Mouse (Mus musculus) G1E (cell line): ENCODE measurements around the gene Bcl11b. TPM values are rescaled to one million over a fixed set of nuclear protein-coding genes. Genes with fewer than 3 reads are reported as not detected.

Experiments
- ATAC-seq: 2 replicates; pipeline ENCODE4 v1.8.0; 2016; ENCODE audit warnings: mild to moderate bottlenecking; ENCODE audit not compliant: insufficient number of reproducible peaks, poor library complexity, low FRiP score, severe bottlenecking; ENCODE audit errors: extremely low read depth
- DNase-seq: peaks from one replicate; pipeline ENCODE4 v3.0.0; 2012; ENCODE audit warnings: low spot score
- H3K27me3 ChIP-seq: 2 replicates; pipeline ENCODE4 v1.6.1; 2012; ENCODE audit warnings: mild to moderate bottlenecking, low read length, inconsistent platforms; ENCODE audit not compliant: insufficient read depth
- H3K36me3 ChIP-seq: replicated peaks from 2 replicates; pipeline ENCODE3; 2012; ENCODE audit warnings: mild to moderate bottlenecking, inconsistent platforms
- H3K4me1 ChIP-seq: 2 replicates; pipeline ENCODE4 v1.6.1; 2012; ENCODE audit warnings: low read depth, low read length, inconsistent platforms, mixed read lengths; ENCODE audit not compliant: insufficient read depth
- H3K4me3 ChIP-seq: 2 replicates; pipeline ENCODE4 v1.5.1; 2012; ENCODE audit warnings: low read depth, mild to moderate bottlenecking, inconsistent platforms, low read length, moderate library complexity, mixed read lengths
- H3K9me3 ChIP-seq: replicated peaks from 2 replicates; pipeline ENCODE4 v1.6.1; 2012; ENCODE audit warnings: inconsistent platforms
- CTCF ChIP-seq: IDR thresholded peaks from 2 replicates; pipeline ENCODE4 v1.5.1; 2012; ENCODE audit warnings: low read depth, low read length, inconsistent platforms, mixed read lengths
- GATA1 ChIP-seq: IDR thresholded peaks from 2 replicates; pipeline ENCODE4 v1.6.1; 2012; ENCODE audit warnings: borderline replicate concordance, low read length, inconsistent platforms, mixed read lengths
- GATA2 ChIP-seq: IDR thresholded peaks from 2 replicates; pipeline ENCODE4 v1.6.1; 2012; ENCODE audit warnings: low read depth, low read length, inconsistent platforms, borderline replicate concordance
- POLR2AphosphoS5 ChIP-seq: IDR thresholded peaks from 2 replicates; pipeline ENCODE4 v1.6.1; 2012; ENCODE audit warnings: low read depth, low read length, inconsistent platforms; ENCODE audit not compliant: insufficient replicate concordance
- TAL1 ChIP-seq: conservative IDR thresholded peaks from 2 replicates; pipeline ENCODE4 v1.6.1; 2012; ENCODE audit warnings: low read depth, low read length, inconsistent platforms, mixed read lengths
- polyA plus RNA-seq: library from polyadenylated mRNA; stranded (reverse); fragments of >175 nt; gene quantifications from 2 replicates; pipeline ENCODE4 v1.2.3, GENCODE M21; 2012
- total RNA-seq, 2 experiments: library from RNA; stranded (forward) in 1 of 2; stranded (reverse) in 1 of 2; fragments of 200-1000 nt in 1 of 2; fragments of >200 nt in 1 of 2; fragmentation: Nextera tagmentation in 1 of 2; gene quantifications; 2 replicates each; pipeline ENCODE4 v1.2.3; 2014 to 2017

Bcl11b gene
- total RNA-seq (2014; fragmentation: Nextera tagmentation) (not detected in 2 replicates), total RNA-seq (2017) (under 0.01 and 0.05 TPM in 2 replicates), polyA plus RNA-seq (not detected in 2 replicates)

DNA sequence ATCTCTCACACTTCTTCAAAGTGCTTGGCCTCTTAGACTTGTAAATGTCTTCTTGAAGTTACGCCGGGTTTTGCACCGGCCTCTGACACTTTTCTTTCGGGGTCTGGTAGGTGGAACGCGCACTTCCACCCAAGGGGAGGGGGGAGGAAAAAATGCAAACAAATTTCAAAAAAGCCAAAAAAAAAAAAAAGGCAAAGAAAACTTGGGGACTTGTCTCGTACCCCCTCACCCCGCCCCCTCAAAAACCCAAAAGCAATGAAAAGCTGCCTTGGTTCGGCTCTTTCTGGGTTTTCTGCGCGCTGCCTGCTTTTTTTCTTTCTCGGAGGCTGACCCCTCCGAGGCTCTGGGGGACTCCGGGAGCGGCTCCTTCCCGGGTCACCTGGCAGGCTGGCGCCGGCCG lies at the start of gene Bcl11b:
Gene Bcl11b (minus strand): TSS at position 120 of the 400 bp plus-strand sequence.
- no peaks in the 10 kb centered on the region; the same call in 1 of the 2 replicates for H3K4me1 ChIP-seq
- ATAC-seq, result no peak
- H3K36me3 ChIP-seq, result no peaks in the 10 kb centered on the region
- H3K4me3 ChIP-seq, result peak within 1 kb of the TSS; percentile 15; the same call in 1 of the 2 replicates
- TF ChIP-seq POLR2AphosphoS5 (no peak), CTCF (no peak), GATA1 (no peak), TAL1 (no peak), GATA2 (no peak)
- DNase-seq, result no peak
- H3K27me3 ChIP-seq, result no peaks in the 10 kb centered on the region
- H3K9me3 ChIP-seq, result peaks cover 82% of the 10 kb centered on the region

DNA sequence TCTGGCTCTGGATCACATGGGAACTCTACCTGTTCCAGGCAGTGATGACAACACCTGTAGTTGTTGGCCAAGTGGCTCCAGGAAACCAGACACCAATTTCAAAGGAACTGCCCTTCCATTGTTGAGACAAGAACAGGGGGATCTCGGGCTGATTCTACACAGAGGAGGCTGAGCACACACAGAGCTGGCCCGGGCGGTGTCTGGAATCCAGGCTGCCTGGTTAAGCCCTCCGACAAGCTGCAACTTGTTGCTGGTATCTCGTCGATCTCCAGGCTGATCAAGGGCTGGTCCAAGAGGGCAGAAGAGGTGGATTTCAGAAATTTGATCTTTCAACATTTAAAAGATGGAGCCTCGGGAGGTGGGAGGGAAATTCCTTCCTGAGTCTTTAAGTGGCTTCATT lies 47.6 kb upstream of the Bcl11b start:
- H3K9me3 ChIP-seq, result peaks cover 91% of the 10 kb centered on the region
- H3K4me1 ChIP-seq, result no peaks in the 10 kb centered on the region
- DNase-seq (no peak), ATAC-seq (no peak)
- no peaks in the 10 kb centered on the region; the same call in 1 of the 2 replicates for H3K27me3 ChIP-seq
- H3K36me3 ChIP-seq, result no peaks in the 10 kb centered on the region
- no peak for TF ChIP-seq GATA2
- no peak for TF ChIP-seq GATA1
- no peak for TF ChIP-seq TAL1
- TF ChIP-seq CTCF, result no peak
- TF ChIP-seq POLR2AphosphoS5, result no peak
- no peak overlapping the region for H3K4me3 ChIP-seq

DNA sequence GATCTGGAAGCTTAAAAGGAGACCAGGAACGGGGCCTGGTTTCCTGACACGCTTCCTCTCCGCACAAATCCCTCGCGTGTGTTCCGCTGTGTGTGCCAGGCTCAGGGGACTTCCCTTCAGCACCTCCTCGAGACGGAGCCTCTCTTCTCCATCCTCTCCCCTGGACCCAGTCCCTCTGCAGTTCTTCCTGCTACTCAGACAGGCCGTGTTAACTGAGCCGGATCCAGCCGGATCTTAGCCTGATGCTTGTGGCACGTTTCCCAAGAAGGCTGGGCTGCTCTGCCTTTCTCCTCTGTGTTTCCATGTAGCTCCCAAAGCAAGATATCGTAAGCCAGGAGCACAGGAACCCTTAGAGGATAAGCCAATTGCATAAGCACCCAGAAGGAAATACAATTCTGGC lies 46.2 kb upstream of the Bcl11b start:
- no peak overlapping the region for H3K4me3 ChIP-seq
- no peaks in the 10 kb centered on the region; the same call in 1 of the 2 replicates for H3K27me3 ChIP-seq
- H3K4me1 ChIP-seq, result no peaks in the 10 kb centered on the region
- no peak for ATAC-seq
- TF ChIP-seq POLR2AphosphoS5, result no peak
- no peak for TF ChIP-seq GATA1
- no peak for TF ChIP-seq CTCF
- TF ChIP-seq TAL1, result no peak
- no peak for TF ChIP-seq GATA2
- no peak for DNase-seq
- no peaks in the 10 kb centered on the region for H3K36me3 ChIP-seq
- peaks cover 90% of the 10 kb centered on the region for H3K9me3 ChIP-seq

DNA sequence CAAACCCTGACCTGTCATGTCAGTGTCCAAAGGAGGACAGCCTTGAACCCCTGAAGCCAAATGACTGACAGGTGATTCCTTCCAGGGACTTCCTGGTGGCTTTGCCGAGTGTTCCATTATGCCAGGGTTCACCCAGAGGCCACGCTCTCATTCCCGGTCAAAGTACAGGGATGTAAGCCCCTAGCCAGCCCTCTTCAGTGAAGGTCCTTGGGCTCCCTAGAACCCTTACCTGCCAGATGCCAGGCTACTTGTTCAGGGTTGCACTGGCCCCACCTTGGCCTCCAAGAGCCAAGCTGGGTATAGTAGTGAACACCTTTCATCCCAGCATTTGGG lies 38.8 kb upstream of the Bcl11b start:
- H3K9me3 ChIP-seq, result peaks cover 90% of the 10 kb centered on the region
- no peak for TF ChIP-seq POLR2AphosphoS5
- no peak for TF ChIP-seq TAL1
- no peak for TF ChIP-seq GATA2
- no peak for TF ChIP-seq CTCF
- no peak for TF ChIP-seq GATA1
- peaks cover 3% of the 10 kb centered on the region; the same call in 1 of the 2 replicates for H3K27me3 ChIP-seq
- H3K36me3 ChIP-seq, result no peaks in the 10 kb centered on the region
- H3K4me1 ChIP-seq, result no peaks in the 10 kb centered on the region
- no peak for DNase-seq
- ATAC-seq, result no peak
- H3K4me3 ChIP-seq, result 0 out of 2 replicates have a peak overlapping the region, but pooled peaks have one; percentile 18

DNA sequence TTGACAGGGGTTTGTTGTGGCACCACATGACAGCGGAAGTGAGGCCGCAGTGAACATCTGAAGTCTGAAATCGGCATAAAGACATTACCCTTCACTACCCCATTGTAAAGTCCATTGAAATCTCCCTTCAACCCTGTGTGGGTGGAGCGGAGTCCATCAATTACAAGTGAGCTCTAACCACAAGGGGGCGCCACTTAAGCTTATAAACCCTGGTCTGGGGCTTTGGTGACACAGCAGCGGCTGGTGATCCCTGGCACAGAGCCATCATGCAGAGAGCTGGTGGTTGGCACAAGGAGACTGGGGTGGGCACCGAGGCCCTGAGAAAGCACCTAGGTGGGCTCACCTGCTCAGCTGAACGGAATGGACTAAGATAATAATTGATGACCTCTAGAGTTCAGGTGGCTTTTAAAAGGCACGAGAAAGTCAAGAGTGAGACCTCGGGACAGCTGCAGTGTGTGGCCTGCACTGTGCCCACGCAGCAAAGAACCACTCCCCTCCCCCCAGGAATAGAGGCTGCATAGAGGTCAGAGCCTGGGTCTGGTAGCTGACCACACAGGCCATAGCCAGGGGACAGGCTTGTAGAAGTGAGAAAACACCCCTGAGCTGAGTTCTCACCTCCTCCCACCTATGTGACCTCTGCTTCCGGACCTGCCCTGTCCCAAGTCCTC lies 38.3 kb upstream of the Bcl11b start:
- Histone ChIP-seq H3K4me1 (no peaks in the 10 kb centered on the region), H3K9me3 (peaks cover 88% of the 10 kb centered on the region), H3K27me3 (peaks cover 3% of the 10 kb centered on the region; the same call in 1 of the 2 replicates), H3K36me3 (no peaks in the 10 kb centered on the region), H3K4me3 (no peak overlapping the region)
- TF ChIP-seq TAL1 (no peak), POLR2AphosphoS5 (no peak)
- ATAC-seq (no peak), DNase-seq (no peak)

DNA sequence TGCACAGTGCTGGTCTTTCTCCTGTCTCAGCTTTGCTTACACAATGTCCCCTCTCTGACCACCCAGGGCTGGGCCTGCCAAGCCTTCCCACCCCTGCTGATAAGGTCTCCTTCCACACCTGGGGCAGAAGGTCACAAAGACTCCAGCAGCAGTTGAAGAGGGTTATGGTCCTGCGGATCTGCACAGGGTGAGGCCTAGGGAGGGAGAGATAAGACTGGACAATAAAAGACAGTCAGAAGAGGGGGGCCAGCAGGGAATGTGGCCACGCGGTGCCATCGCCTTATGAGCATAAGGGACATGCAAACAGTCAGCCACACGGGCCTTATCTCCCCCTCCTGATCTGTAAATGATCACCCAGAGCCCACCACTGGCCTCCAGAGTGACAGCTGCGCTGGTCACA lies 34.0 kb upstream of the Bcl11b start:
- peaks cover under 1% of the 10 kb centered on the region; the same call in 1 of the 2 replicates for H3K27me3 ChIP-seq
- H3K36me3 ChIP-seq, result no peaks in the 10 kb centered on the region
- H3K9me3 ChIP-seq, result peaks cover 75% of the 10 kb centered on the region
- TF ChIP-seq GATA2 (no peak), GATA1 (no peak), CTCF (no peak), POLR2AphosphoS5 (no peak), TAL1 (no peak)
- no peaks in the 10 kb centered on the region for H3K4me1 ChIP-seq
- DNase-seq, result no peak
- H3K4me3 ChIP-seq, result no peak overlapping the region
- ATAC-seq, result no peak
